Mouse (Mus musculus) liver, embryonic 11.5 days (tissue): ENCODE measurements around the gene Col4a1. TPM values are rescaled to one million over a fixed set of nuclear protein-coding genes. Genes with fewer than 3 reads are reported as not detected.

Experiments
- ATAC-seq: fragments of 200-750 bp; cut with Nextera tagmentation; replicated peaks from 2 replicates; pipeline ENCODE4 v1.8.0; 2017; ENCODE audit warnings: moderate number of reproducible peaks, mild to moderate bottlenecking, moderate TSS enrichment, moderate library complexity; ENCODE audit not compliant: low FRiP score
- DNase-seq: peaks from one replicate; pipeline ENCODE4 v3.0.0-alpha.2; 2017; ENCODE audit warnings: low spot score
- H3K27ac ChIP-seq: fragments of 300-500 bp; sonication (generic); 2 replicates; pipeline ENCODE4 v1.5.1; 2014; ENCODE audit warnings: mild to moderate bottlenecking, low read depth, low read length, control low read depth
- H3K27me3 ChIP-seq: fragments of 300-500 bp; sonication (generic); replicated peaks from 2 replicates; pipeline ENCODE4 v1.6.1; 2014; ENCODE audit warnings: low read length, mixed read lengths; ENCODE audit not compliant: control insufficient read depth, insufficient read depth
- H3K36me3 ChIP-seq: fragments of 300-500 bp; sonication (generic); 2 replicates; pipeline ENCODE4 v1.6.1; 2014; ENCODE audit warnings: mild to moderate bottlenecking, low read length, moderate library complexity, mixed read lengths; ENCODE audit not compliant: control insufficient read depth, insufficient read depth
- H3K4me1 ChIP-seq: fragments of 300-500 bp; sonication (generic); replicated peaks from 2 replicates; pipeline ENCODE4 v1.6.1; 2014; ENCODE audit warnings: low read length, mixed read lengths; ENCODE audit not compliant: control insufficient read depth, insufficient read depth
- H3K4me2 ChIP-seq: fragments of 300-500 bp; sonication (generic); 2 replicates; pipeline ENCODE4 v1.6.1; 2014; ENCODE audit warnings: mild to moderate bottlenecking, control low read depth, moderate library complexity
- H3K4me3 ChIP-seq: fragments of 300-500 bp; sonication (generic); 2 replicates; pipeline ENCODE4 v1.5.1; 2014; ENCODE audit warnings: low read depth, low read length, control low read depth
- H3K9ac ChIP-seq: fragments of 300-500 bp; sonication (generic); 2 replicates; pipeline ENCODE4 v1.6.1; 2014; ENCODE audit warnings: low read depth, low read length, control low read depth
- H3K9me3 ChIP-seq: fragments of 300-500 bp; sonication (generic); 2 replicates; pipeline ENCODE4 v1.6.1; 2016; ENCODE audit warnings: low read length, inconsistent platforms, mixed read lengths; ENCODE audit not compliant: control insufficient read depth
- WGBS: fragments of 180-500 bp; shearing (Covaris S2); extraction: QIAGEN DNeasy Blood & Tissue Kit; methylation state at CpG from one replicate; pipeline ENCODE4 v1.1.7; 2014; 5-methylcytosine and 5-hydroxymethylcytosine counted together
- polyA plus RNA-seq: library from polyadenylated mRNA; unstranded; fragments of >200 nt; fragmentation: Nextera tagmentation; extraction: Ambion mirVana; gene quantifications from 2 replicates; pipeline ENCODE4 v1.2.1, GENCODE M21; 2014

The Col4a1 gene
- polyA plus RNA-seq, 1 experiment from 2014 or later = 40.8 TPM

DNA sequence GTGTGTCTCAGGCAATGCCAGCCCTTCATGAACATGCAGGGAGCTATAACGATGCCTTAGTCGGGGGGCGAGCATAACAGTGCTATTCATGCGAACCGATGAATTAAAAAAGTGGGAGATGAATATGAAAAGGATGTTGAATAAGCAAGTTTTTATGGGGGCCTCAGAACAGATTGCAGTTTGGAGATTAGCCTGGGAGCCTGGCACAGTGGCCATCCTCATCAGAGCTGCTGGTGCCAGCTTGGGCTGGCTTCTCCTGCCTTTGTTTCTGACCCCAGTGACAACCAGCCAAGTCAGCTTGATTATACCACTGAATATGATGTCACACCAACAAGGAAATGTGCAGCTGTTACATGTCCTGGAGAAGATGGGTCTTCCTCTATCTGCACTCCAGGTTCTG is 23.7 kb upstream of the Col4a1 start:
- ATAC-seq (no peak), DNase-seq (no peak)
- no peaks in the 10 kb centered on the region; the same call in 1 of the 2 replicates for H3K4me1 ChIP-seq
- no peak overlapping the region for H3K4me3 ChIP-seq
- no peaks in the 10 kb centered on the region for H3K27me3 ChIP-seq
- H3K36me3 ChIP-seq = no peaks in the 10 kb centered on the region
- no peak overlapping the region for H3K4me2 ChIP-seq
- no peak overlapping the region for H3K9ac ChIP-seq
- WGBS = 94% methylated on average over 5 of the region's 5 CpGs
- H3K27ac ChIP-seq = no peak overlapping the region
- H3K9me3 ChIP-seq = no peaks in the 10 kb centered on the region

- no peak overlapping the region for H3K4me2 ChIP-seq
- no peaks in the 10 kb centered on the region for H3K36me3 ChIP-seq
- no peak overlapping the region for H3K9ac ChIP-seq
- no peaks in the 10 kb centered on the region for H3K27me3 ChIP-seq
- no peak overlapping the region for H3K27ac ChIP-seq
- WGBS = 70% methylated on average over 4 of the region's 4 CpGs
- ATAC-seq (no peak), DNase-seq (no peak)
- no peak overlapping the region for H3K4me3 ChIP-seq
- H3K9me3 ChIP-seq = no peaks in the 10 kb centered on the region
- no peaks in the 10 kb centered on the region; the same call in 1 of the 2 replicates for H3K4me1 ChIP-seq
Measured at GRCm38 (mm10) chr8:11335238-11335637, 22.6 kb upstream of the Col4a1 start.

DNA sequence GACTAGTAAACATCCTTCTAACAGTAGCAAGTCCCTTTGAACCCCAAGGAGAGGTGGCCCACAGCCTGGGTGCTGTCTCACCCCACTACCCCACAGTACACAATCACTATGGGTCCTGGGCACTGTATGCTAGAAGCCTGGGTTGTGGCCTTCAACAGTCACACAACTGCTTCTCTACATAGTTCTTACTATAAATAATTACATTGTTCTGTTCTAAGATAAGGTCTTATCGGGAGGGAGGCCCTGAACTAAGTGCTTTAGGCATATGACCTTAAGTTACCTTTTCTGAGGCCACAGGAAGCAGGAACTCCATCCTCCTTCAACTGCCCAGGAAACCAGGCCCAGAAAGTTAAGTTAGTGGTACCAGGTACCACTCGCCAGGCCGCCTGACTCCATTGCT is 21.9 kb upstream of the Col4a1 start:
- H3K27me3 ChIP-seq = no peaks in the 10 kb centered on the region
- H3K9me3 ChIP-seq = no peaks in the 10 kb centered on the region
- no peaks in the 10 kb centered on the region for H3K36me3 ChIP-seq
- no peak overlapping the region for H3K27ac ChIP-seq
- no peak overlapping the region for H3K4me3 ChIP-seq
- no peak for DNase-seq
- no peak overlapping the region for H3K9ac ChIP-seq
- H3K4me2 ChIP-seq = no peak overlapping the region
- ATAC-seq = no peak
- H3K4me1 ChIP-seq = no peaks in the 10 kb centered on the region; the same call in 1 of the 2 replicates
- WGBS = 48% methylated on average over 3 of the region's 3 CpGs

DNA sequence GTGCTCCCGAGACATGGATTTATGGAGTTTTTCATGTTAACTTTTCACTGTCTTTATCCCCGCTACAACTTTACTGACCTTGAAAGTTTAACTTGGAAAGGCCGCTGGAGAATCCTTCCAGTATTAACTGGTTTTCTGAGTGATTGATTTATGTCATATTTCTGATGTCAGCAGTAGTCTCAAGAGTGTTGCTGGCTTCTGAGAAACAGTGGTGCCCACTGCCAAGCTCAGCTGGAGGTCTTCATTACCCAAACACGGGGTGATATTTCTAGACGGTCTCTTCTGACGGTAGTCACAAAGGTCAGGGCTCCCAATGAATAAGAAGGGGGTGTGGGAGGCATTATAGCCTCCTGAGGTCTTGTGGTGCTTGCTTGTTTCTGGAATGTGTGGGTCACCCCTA is 21.1 kb upstream of the Col4a1 start:
- H3K4me1 ChIP-seq = no peaks in the 10 kb centered on the region; the same call in 1 of the 2 replicates
- H3K9me3 ChIP-seq = no peaks in the 10 kb centered on the region
- DNase-seq (no peak), ATAC-seq (no peak)
- H3K4me3 ChIP-seq = no peak overlapping the region
- no peak overlapping the region for H3K4me2 ChIP-seq
- no peak overlapping the region for H3K9ac ChIP-seq
- no peak overlapping the region for H3K27ac ChIP-seq
- 81% methylated on average over 6 of the region's 6 CpGs for WGBS
- H3K27me3 ChIP-seq = no peaks in the 10 kb centered on the region
- H3K36me3 ChIP-seq = no peaks in the 10 kb centered on the region

GRCm38 (mm10) chr8:11331561-11331960 is 18.9 kb upstream of the Col4a1 start:
- 60% methylated on average over 4 of the region's 4 CpGs for WGBS
- ATAC-seq (no peak), DNase-seq (no peak)
- Histone ChIP-seq H3K36me3 (no peaks in the 10 kb centered on the region), H3K4me1 (no peaks in the 10 kb centered on the region; the same call in none of the 2 replicates), H3K4me3 (no peak overlapping the region), H3K27me3 (no peaks in the 10 kb centered on the region), H3K4me2 (no peak overlapping the region), H3K9me3 (no peaks in the 10 kb centered on the region), H3K9ac (no peak overlapping the region), H3K27ac (no peak overlapping the region)

GRCm38 (mm10) chr8:11327722-11328417 is 15.2 kb upstream of the Col4a1 start:
- 69% methylated on average over 5 of the region's 5 CpGs for WGBS
- Histone ChIP-seq H3K27me3 (no peaks in the 10 kb centered on the region), H3K36me3 (no peaks in the 10 kb centered on the region), H3K9me3 (no peaks in the 10 kb centered on the region), H3K27ac (no peak overlapping the region), H3K4me3 (no peak overlapping the region), H3K4me1 (no peaks in the 10 kb centered on the region; the same call in none of the 2 replicates), H3K9ac (no peak overlapping the region), H3K4me2 (no peak overlapping the region)
- DNase-seq = no peak
- ATAC-seq = no peak

DNA sequence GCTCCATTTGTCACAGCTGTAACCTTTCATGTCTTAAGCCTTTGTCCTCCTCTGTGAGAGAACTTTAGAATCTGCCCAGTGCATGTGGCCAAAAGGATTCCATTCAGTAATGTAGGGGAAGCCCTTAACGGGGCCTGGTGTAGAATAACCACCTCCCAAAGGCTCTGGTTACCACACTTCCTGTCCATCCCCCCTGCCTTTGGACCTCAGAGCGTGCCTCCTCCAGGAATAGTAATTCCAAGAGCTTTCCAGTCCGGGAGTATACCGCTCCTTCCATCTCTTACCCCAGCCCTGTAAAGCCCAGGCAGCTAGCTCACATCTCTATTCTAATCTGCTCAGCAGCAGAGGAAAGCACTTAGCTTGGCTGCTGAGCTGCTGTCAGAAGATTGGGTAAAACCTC is 14.7 kb upstream of the Col4a1 start:
- Histone ChIP-seq H3K9ac (no peak overlapping the region), H3K9me3 (no peaks in the 10 kb centered on the region), H3K4me2 (no peak overlapping the region), H3K4me1 (no peaks in the 10 kb centered on the region; the same call in none of the 2 replicates), H3K27ac (no peak overlapping the region), H3K36me3 (no peaks in the 10 kb centered on the region), H3K27me3 (no peaks in the 10 kb centered on the region), H3K4me3 (no peak overlapping the region)
- WGBS = 60% methylated on average over 4 of the region's 4 CpGs
- DNase-seq (no peak), ATAC-seq (no peak)

DNA sequence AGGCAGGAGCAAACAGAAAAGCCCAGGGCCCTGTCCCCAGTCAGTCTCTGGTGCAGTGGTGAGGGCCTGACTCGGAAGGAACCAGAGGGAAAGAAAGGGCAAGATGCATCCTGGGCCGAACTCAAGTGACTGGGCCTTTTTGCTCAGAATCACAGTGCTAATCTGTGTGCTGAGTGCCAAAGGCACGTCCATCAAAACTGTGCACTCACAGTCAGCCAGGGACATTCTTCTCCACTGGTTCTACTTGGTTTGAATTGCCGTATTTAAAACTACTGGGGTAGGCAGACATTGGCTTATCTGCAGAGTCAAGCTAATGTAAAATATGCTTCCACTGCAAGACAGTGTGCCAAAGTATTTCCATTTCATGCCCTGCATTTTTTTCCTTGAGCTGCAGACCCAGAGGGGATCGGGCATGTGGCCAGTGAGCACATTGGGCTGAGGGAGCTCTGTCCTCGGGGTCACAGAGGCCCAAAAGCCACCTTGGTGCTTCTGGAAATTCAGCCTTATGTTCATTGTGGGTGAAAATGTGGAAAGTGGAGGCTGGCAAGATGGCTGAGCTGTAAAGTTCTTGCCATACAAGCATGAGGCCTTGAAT is 12.3 kb upstream of the Col4a1 start:
- H3K36me3 ChIP-seq = no peaks in the 10 kb centered on the region
- no peak overlapping the region for H3K4me2 ChIP-seq
- 75% methylated on average over 6 of the region's 6 CpGs for WGBS
- H3K27ac ChIP-seq = no peak overlapping the region
- DNase-seq (no peak), ATAC-seq (no peak)
- H3K9ac ChIP-seq = no peak overlapping the region
- no peaks in the 10 kb centered on the region for H3K9me3 ChIP-seq
- H3K4me3 ChIP-seq = no peak overlapping the region
- no peaks in the 10 kb centered on the region for H3K27me3 ChIP-seq
- H3K4me1 ChIP-seq = no peaks in the 10 kb centered on the region; the same call in none of the 2 replicates

DNA sequence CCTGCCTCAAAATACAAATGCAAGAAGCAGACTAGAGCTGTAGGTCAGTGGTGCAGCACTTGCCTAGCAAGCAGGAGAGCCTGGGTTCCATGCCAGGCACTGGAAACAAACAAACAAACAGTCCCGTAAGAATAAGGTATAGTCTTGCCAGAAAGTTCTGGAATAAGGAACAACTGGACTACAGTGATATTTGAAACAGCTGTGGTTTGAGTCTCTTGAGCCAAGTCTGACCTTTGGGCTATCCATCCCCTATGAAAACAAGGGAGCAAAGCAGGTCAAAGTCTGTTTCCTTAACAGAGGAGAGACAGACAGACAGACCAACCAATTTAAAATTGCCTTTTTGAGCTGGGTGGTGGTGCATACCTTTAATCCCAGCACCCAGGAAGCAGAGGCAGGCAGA is 11.1 kb upstream of the Col4a1 start:
- no peaks in the 10 kb centered on the region; the same call in none of the 2 replicates for H3K4me1 ChIP-seq
- H3K27me3 ChIP-seq = no peaks in the 10 kb centered on the region
- H3K9me3 ChIP-seq = no peaks in the 10 kb centered on the region
- no peak overlapping the region for H3K9ac ChIP-seq
- H3K36me3 ChIP-seq = no peaks in the 10 kb centered on the region
- no peak overlapping the region for H3K27ac ChIP-seq
- ATAC-seq = no peak
- 90% methylated on average over 1 of the region's 1 CpGs for WGBS
- H3K4me2 ChIP-seq = no peak overlapping the region
- H3K4me3 ChIP-seq = no peak overlapping the region
- DNase-seq = no peak
